Mouse (Mus musculus): ENCODE results near the gene Them7.
A peak's percentile ranks its signal among the peaks of the same experiment; 100 is the strongest.

Them7 gene

DNA sequence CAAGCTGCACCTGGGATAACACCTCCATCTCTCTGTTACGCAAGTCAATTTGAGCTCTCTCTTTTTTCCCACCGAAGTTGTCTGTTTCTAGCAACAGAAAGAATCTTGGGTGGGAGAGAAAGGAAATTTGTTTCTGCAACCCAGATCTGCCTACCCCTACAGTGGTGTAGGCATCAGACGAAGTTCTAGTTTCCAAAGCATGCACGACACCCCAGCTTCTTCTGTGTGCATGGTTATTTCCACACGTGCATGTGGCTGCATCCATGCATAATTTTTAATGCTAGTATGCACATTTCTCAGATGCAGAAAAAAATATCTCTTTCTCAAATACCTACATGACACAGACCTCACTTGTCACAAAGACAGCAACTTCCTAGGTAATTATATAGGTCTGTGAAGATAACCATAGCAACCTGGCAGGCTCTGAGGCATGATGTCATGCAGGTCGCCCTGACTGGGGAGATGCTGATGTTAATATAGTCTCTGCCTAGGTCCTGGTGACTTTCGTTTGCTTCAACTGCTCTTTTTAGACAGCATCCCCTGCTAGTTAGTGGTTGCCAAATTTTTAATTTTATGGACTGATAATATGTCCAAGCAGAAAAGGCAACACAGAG is 192.0 kb downstream of the Them7 start:
- no peak for DNase-seq (ENCODE audit: low spot score in 2 of 2)

DNA sequence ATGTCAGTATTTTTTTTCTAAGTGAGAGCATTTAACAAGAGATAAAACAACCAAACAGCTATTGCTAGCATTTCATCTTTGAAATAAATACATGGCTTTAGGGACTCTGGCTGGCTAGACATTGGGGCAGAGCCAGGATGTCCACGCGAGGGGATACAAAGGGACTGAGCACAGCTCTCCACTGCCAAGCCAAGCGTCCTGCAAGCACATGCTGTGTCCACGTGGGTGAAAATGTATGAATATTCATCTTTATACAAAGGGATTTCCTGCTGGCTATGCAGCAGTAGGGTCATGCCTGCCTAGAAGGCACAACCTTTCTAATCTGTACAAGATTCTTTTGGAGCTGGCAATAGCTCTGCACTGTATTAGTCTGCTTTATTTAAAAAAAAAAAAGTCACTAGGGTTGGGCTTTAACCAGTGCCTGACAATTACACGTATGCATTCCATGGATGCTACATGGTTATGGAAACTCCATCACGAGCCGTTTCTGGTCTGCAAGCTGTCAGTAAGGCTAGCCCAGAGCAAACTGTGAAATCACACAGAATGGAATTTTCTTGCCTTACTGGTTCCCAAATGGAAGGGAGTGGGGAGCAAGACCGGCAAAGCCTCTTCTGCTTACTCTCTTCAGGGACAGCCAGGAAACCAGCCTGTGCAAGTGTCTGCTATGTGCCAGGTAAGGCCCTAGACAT is 192.7 kb downstream of the Them7 start:
- no peak for DNase-seq (ENCODE audit: low spot score in 2 of 2)

DNA sequence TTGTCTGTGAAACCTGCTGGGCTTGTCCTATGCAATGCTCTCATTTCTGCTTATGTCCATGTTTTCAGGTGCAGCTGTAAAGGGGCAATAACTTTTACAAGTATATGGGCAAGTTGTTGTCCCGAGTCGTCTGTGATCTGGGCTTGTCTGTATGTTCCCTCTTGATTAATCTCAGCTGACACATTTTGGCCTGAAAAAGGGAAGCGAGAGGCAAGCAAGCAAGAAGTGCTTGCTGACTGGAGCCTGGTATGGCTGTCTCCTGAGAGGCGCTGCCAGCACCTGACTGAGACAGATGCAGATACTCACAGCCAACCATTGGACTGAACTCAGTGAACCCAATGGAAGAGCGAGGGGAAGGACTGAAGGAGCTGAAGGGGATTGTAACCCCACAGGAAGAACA is 193.5 kb downstream of the Them7 start:
- no peak for DNase-seq (ENCODE audit: low spot score in 2 of 2)

DNA sequence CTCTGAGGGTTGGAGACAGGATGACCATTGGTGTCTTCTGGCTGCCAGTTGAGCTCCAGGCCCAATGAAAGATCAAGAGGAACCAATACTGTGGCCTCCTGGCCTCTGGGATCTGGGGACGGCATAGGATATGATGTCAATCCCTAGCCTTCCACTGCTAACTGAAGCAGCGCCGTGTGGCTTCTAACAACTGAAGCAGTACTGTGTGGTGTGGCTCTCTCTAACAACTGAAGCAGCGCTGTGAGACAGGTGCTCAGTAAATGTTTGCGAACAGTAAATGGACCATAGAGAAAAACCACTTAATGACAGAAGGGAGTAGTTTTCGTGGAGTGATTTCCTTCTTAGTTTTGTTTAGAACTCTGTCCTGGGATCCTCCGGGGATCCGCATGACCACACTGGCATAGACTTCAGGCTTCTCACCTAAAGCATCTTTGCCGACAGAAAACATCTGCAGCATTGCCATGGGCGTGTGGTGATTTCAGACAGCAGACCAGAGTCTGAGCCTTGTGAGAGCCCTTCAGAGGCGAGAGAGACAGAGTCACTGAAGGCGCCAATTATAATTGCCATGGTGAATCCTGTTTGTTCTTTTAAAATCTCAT is 194.6 kb downstream of the Them7 start:
- no peak for DNase-seq (ENCODE audit: low spot score in 2 of 2)

DNA sequence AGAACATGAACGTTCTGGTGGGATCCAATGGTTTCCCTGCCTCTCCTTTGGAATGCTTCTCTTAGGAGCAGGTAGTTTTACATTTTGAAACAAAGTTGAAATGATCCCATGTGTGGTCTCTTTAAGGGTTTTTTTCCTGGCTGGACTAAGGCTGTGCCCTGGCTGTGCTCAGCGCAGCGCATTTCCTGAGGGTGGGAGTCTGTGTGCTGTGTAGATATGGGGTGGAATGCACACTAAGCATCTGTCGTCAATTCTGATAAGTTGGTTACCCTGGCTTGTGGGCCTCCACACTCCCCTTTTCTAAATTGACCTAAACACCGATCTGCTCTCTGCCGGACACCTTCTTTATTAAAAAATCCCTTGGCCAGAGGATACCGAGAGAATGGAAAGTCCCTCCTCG is 203.3 kb downstream of the Them7 start:
- DNase-seq (ENCODE audit: low spot score in 2 of 2) = no peak

DNA sequence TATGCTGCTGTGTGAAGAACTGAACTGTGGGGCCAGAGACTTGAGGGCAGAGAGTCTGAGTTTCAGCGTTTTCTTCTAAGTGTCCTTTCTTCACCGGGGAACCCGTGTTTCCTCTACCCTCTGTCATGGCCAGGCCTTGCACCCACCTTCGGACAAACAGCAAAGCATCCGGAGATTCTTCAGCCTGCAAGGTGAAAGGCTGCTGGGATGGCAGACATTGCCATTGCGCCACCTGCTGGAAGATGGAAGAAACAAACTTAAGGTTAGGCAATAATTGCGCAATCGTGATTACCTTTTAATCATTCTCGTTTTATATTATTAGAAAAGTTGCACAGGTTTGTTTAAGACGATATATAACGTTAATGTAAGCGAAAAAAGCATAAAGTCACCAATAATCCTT is 203.9 kb downstream of the Them7 start:
- DNase-seq (ENCODE audit: low spot score in 2 of 2) = peak; percentile 57 to 61

DNA sequence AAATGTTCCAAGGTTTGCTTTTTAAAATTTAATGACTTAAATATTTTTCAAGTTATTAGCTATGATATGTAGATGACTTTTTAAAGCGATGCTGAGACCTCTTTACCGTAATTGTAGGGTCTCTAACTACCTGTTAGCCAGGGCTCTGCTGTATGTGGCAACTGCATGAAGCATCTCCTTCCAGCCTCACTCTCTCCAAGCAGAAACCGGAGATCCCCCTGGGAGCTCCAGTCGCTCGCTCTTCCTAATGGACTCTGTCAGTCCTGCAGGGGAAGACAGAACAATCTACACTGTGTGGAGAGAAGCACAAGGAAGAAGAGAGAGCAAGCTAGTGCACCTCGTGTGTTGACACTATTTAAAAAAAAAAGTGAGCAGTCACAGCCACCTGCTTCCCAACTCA is 204.3 kb downstream of the Them7 start:
- DNase-seq (ENCODE audit: low spot score in 2 of 2) = no peak
